Mouse (Mus musculus) bone marrow macrophage, adult 2 months (primary cell): ENCODE measurements around the gene L3mbtl1.

Experiments
- CTCF ChIP-seq: IDR thresholded peaks from 2 replicates; pipeline ENCODE4 v1.5.1; 2012; ENCODE audit warnings: low read depth, mild to moderate bottlenecking, low read length, moderate library complexity
- POLR2A ChIP-seq: IDR thresholded peaks from 2 replicates; pipeline ENCODE4 v1.6.1; 2012; ENCODE audit warnings: mild to moderate bottlenecking, low read depth, low read length, borderline replicate concordance

DNA sequence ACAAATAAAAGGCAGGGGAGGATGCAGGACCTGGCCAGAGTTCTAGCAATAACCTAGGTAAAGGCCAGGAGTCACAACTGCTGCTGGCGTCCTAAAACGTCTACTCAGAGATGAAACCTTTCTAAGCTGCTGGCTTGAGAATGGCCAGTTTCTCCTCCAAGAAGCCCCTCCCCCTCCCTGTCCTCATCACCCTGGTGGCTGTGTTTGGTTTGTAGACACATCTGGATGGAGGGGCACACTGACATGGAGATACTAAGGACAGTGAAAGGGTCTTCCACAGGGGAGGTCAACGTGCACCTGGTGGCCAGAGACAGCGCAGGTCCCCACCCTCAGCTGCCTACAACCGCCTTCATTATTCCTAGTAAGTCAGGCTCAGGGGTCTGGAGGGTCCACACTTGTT, 3.7 kb downstream of the L3mbtl1 start:
- TF ChIP-seq CTCF (no peak), POLR2A (no peak)
